Mouse (Mus musculus) embryonic stem cell, embryonic (primary cell): Measurements from ENCODE around the gene Sh3bgr.

ENCODE experiments used
- CTCF ChIA-PET, 4 experiments: fragments of 300-600 bp in 2 of 4; fragments of 350-600 bp in 2 of 4; sonication (Branson Sonifier 250); formaldehyde crosslinking; loops; one replicate each; lab custom pipeline; 2022; ENCODE audit warnings: inconsistent platforms in 2 of 4; lab: Charles Lee
- POLR2A ChIA-PET, 4 experiments: fragments of 300-600 bp in 2 of 4; fragments of 350-600 bp in 2 of 4; sonication (Branson Sonifier 250); formaldehyde crosslinking; loops; one replicate each; lab custom pipeline; 2022; ENCODE audit warnings: antibody characterized with exemption in 4 of 4, inconsistent platforms in 1 of 4; lab: Charles Lee

The Sh3bgr gene

GRCm38 (mm10) chr16:96199913-96200701 is at the start of gene Sh3bgr:
Sh3bgr (plus strand) TSS chr16:96200450.
- ChIA-PET CTCF (no interaction called here), POLR2A (interaction anchor here in 2 of 4 experiments (0.6 to 1.5 kb wide), 8 partner anchors 8 to 282 kb away, joined by 3 to 6 read pairs (median 4); partner anchors contain the start of gene Lca5l (in 1 of the 2))

- ChIA-PET CTCF (interaction anchor here (0.6 to 2.4 kb wide), 8 partner anchors 9 to 75 kb away, joined by 3 to 7 read pairs (median 4); no protein-coding TSS in a partner anchor), POLR2A (interaction anchor here in 1 of 4 experiments (1.0 to 1.5 kb wide), 4 partner anchors 24 to 203 kb away, joined by 3 to 5 read pairs (median 3); partner anchors contain the start of genes Hmgn1 and Lca5l)
These were observed 49.3 kb upstream of the Sh3bgr start for GRCm38 (mm10) chr16:96150995-96151394.

- CTCF ChIA-PET, result interaction anchor here (0.5 to 2.4 kb wide), 11 partner anchors 8 to 234 kb away, joined by 3 to 12 read pairs (median 3); no protein-coding TSS in a partner anchor
- POLR2A ChIA-PET, result interaction anchor here in 3 of 4 experiments (0.5 to 1.5 kb wide), 8 partner anchors 21 to 203 kb away, joined by 3 to 7 read pairs (median 3); partner anchors contain the start of genes Brwd1 (in 1 of the 3), Hmgn1 (in 1 of the 3) and Lca5l (in 1 of the 3)
These were observed 48.7 kb upstream of the Sh3bgr start for GRCm38 (mm10) chr16:96151551-96151950.

GRCm38 (mm10) chr16:96154476-96154875 is 45.8 kb upstream of the Sh3bgr start:
- CTCF ChIA-PET, result no interaction called here
- POLR2A ChIA-PET, result interaction anchor here in 1 of 4 experiments (1.2 to 1.8 kb wide), 2 partner anchors 9 to 19 kb away, joined by 3 to 7 read pairs; partner anchors contain the start of gene Wrb

GRCm38 (mm10) chr16:96156019-96156418 is 44.2 kb upstream of the Sh3bgr start:
- ChIA-PET CTCF (interaction anchor here in 2 of 4 experiments (0.6 to 1.0 kb wide), 2 partner anchors 189 to 460 kb away, joined by 3 to 5 read pairs; no protein-coding TSS in a partner anchor), POLR2A (interaction anchor here in 2 of 4 experiments (1.1 to 1.8 kb wide), 4 partner anchors 9 to 29 kb away, joined by 3 to 7 read pairs (median 3); partner anchors contain the start of gene Wrb (in 1 of the 2))

- CTCF ChIA-PET, result no interaction called here
- POLR2A ChIA-PET, result interaction anchor here in 2 of 4 experiments (0.5 to 2.3 kb wide), 10 partner anchors 8 to 192 kb away, joined by 3 to 9 read pairs (median 3); partner anchors contain the start of gene Brwd1 (in 1 of the 2)
These were observed 43.1 kb upstream of the Sh3bgr start for GRCm38 (mm10) chr16:96157171-96157570.

- POLR2A ChIA-PET, result interaction anchor here in 3 of 4 experiments (0.6 to 2.5 kb wide), 24 partner anchors 9 to 190 kb away, joined by 3 to 12 read pairs (median 3); partner anchors contain the start of genes Brwd1 (in 2 of the 3), Hmgn1 (in 2 of the 3), Lca5l (in 2 of the 3) and Wrb (in 2 of the 3)
- CTCF ChIA-PET, result interaction anchor here in 2 of 4 experiments (0.8 to 1.2 kb wide), 3 partner anchors 13 to 183 kb away, joined by 3 to 5 read pairs (median 3); partner anchors contain the start of gene Wrb (in 1 of the 2)
These were observed 41.7 kb upstream of the Sh3bgr start for GRCm38 (mm10) chr16:96158511-96159080.

GRCm38 (mm10) chr16:96159091-96159731 is 41.0 kb upstream of the Sh3bgr start:
- CTCF ChIA-PET, result interaction anchor here in 3 of 4 experiments (0.6 to 1.7 kb wide), 7 partner anchors 7 to 532 kb away, joined by 3 to 5 read pairs (median 4); partner anchors contain the start of gene Wrb (in 1 of the 3)
- POLR2A ChIA-PET, result interaction anchor here in 3 of 4 experiments (0.5 to 2.5 kb wide), 30 partner anchors 9 to 429 kb away, joined by 3 to 12 read pairs (median 3); partner anchors contain the start of genes Wrb (in 3 of the 3), Brwd1 (in 2 of the 3), Hmgn1 (in 2 of the 3) and Lca5l (in 2 of the 3)

GRCm38 (mm10) chr16:96159794-96160346 is 40.4 kb upstream of the Sh3bgr start:
- CTCF ChIA-PET, result interaction anchor here in 2 of 4 experiments (0.9 to 2.3 kb wide), 6 partner anchors 8 to 198 kb away, joined by 3 to 7 read pairs (median 4); partner anchors contain the start of gene Wrb (in 1 of the 2)
- POLR2A ChIA-PET, result interaction anchor here in 3 of 4 experiments (0.8 to 2.5 kb wide), 23 partner anchors 12 to 241 kb away, joined by 3 to 12 read pairs (median 4); partner anchors contain the start of genes Wrb (in 3 of the 3), Brwd1 (in 2 of the 3), Lca5l (in 2 of the 3) and B3galt5 (in 1 of the 3)

GRCm38 (mm10) chr16:96160927-96161326 is 39.3 kb upstream of the Sh3bgr start:
- ChIA-PET CTCF (interaction anchor here in 1 of 4 experiments (2.3 kb wide), 1 partner anchor 9 kb away, joined by 7 read pairs; no protein-coding TSS in a partner anchor), POLR2A (interaction anchor here in 3 of 4 experiments (0.6 to 2.4 kb wide), 5 partner anchors 25 to 307 kb away, joined by 3 to 12 read pairs (median 4); partner anchors contain the start of genes Brwd1 (in 2 of the 3) and Lca5l (in 1 of the 3))

- CTCF ChIA-PET, result interaction anchor here in 1 of 4 experiments (2.3 kb wide), 1 partner anchor 10 kb away, joined by 7 read pairs; no protein-coding TSS in a partner anchor
- POLR2A ChIA-PET, result interaction anchor here (0.6 to 1.5 kb wide), 6 partner anchors 31 to 1355 kb away, joined by 3 to 5 read pairs (median 3); partner anchors contain the start of genes Brwd1 (in 3 of the 4) and Lca5l (in 1 of the 4)
These were observed 38.9 kb upstream of the Sh3bgr start for GRCm38 (mm10) chr16:96161336-96161735.

- ChIA-PET CTCF (interaction anchor here in 2 of 4 experiments (0.6 to 1.0 kb wide), 2 partner anchors 175 to 377 kb away, joined by 3 to 6 read pairs; no protein-coding TSS in a partner anchor), POLR2A (interaction anchor here in 3 of 4 experiments (0.5 to 1.5 kb wide), 5 partner anchors 9 to 154 kb away, joined by 3 to 8 read pairs (median 4); partner anchors contain the start of gene Brwd1 (in 1 of the 3))
These were observed 34.5 kb upstream of the Sh3bgr start for GRCm38 (mm10) chr16:96165723-96166264.

GRCm38 (mm10) chr16:96168837-96169236 is 31.4 kb upstream of the Sh3bgr start:
- ChIA-PET POLR2A (interaction anchor here in 1 of 4 experiments (1.2 to 1.4 kb wide), 2 partner anchors 24 to 140 kb away, joined by 3 to 5 read pairs; no protein-coding TSS in a partner anchor), CTCF (no interaction called here)

GRCm38 (mm10) chr16:96173648-96174047 is 26.6 kb upstream of the Sh3bgr start:
- ChIA-PET CTCF (no interaction called here), POLR2A (interaction anchor here in 1 of 4 experiments (0.8 kb wide), 1 partner anchor 10 kb away, joined by 3 read pairs; no protein-coding TSS in a partner anchor)

GRCm38 (mm10) chr16:96175399-96175798 is 24.9 kb upstream of the Sh3bgr start:
- ChIA-PET POLR2A (interaction anchor here in 1 of 4 experiments (1.2 to 1.6 kb wide), 2 partner anchors 16 to 17 kb away, joined by 4 to 6 read pairs; partner anchors contain the start of gene Lca5l), CTCF (no interaction called here)

- ChIA-PET CTCF (interaction anchor here in 1 of 4 experiments (1.8 kb wide), 1 partner anchor 166 kb away, joined by 4 read pairs; no protein-coding TSS in a partner anchor), POLR2A (no interaction called here)
These were observed 21.1 kb upstream of the Sh3bgr start for GRCm38 (mm10) chr16:96179156-96179555.
